Mouse (Mus musculus) embryonic facial prominence, embryonic 15.5 days (tissue): Measurements from ENCODE around the gene Heatr9. TPM values are rescaled to one million over a fixed set of nuclear protein-coding genes. Genes with fewer than 3 reads are reported as not detected.

Experiments
- ATAC-seq: fragments of 200-750 bp; cut with Nextera tagmentation; 2 replicates; pipeline ENCODE4 v1.8.0; 2017; ENCODE audit warnings: low read depth, moderate TSS enrichment; ENCODE audit not compliant: insufficient number of reproducible peaks, low FRiP score, low TSS enrichment
- H3K27ac ChIP-seq: fragments of 300-500 bp; sonication (generic); replicated peaks from 2 replicates; pipeline ENCODE4 v1.5.1; 2015; ENCODE audit warnings: mild to moderate bottlenecking, inconsistent platforms
- H3K27me3 ChIP-seq: fragments of 300-500 bp; sonication (generic); 2 replicates; pipeline ENCODE4 v1.6.1; 2015; ENCODE audit warnings: inconsistent platforms
- H3K36me3 ChIP-seq: fragments of 300-500 bp; sonication (generic); 2 replicates; pipeline ENCODE4 v1.6.1; 2015; ENCODE audit warnings: mild to moderate bottlenecking, inconsistent platforms
- H3K4me1 ChIP-seq: fragments of 300-500 bp; sonication (generic); 2 replicates; pipeline ENCODE4 v1.6.1; 2015; ENCODE audit warnings: inconsistent platforms
- H3K4me2 ChIP-seq: fragments of 300-500 bp; sonication (generic); replicated peaks from 2 replicates; pipeline ENCODE4 v1.6.1; 2015; ENCODE audit warnings: mild to moderate bottlenecking, inconsistent platforms
- H3K4me3 ChIP-seq: fragments of 300-500 bp; sonication (generic); replicated peaks from 2 replicates; pipeline ENCODE4 v1.5.1; 2015; ENCODE audit warnings: mild to moderate bottlenecking, inconsistent platforms
- H3K9ac ChIP-seq: fragments of 300-500 bp; sonication (generic); 2 replicates; pipeline ENCODE4 v1.6.1; 2015; ENCODE audit warnings: inconsistent platforms
- H3K9me3 ChIP-seq: fragments of 300-500 bp; sonication (generic); replicated peaks from 2 replicates; pipeline ENCODE4 v1.6.1; 2016; ENCODE audit warnings: inconsistent platforms
- WGBS: fragments of 180-500 bp; shearing (Covaris S2); methylation state at CpG from one replicate; pipeline ENCODE4 v1.1.7; 2015; 5-methylcytosine and 5-hydroxymethylcytosine counted together
- polyA plus RNA-seq: library from polyadenylated mRNA; unstranded; fragments of >200 nt; fragmentation: Nextera tagmentation; extraction: Ambion mirVana; gene quantifications from 2 replicates; pipeline ENCODE4 v1.2.1, GENCODE M21; 2015

Heatr9 gene
- polyA plus RNA-seq: not detected in 2 replicates

- Histone ChIP-seq H3K36me3 (no peaks in the 10 kb centered on the region), H3K4me2 (no peak within 1 kb of the TSS), H3K9ac (no peak within 1 kb of the TSS), H3K27ac (no peak within 1 kb of the TSS), H3K27me3 (no peaks in the 10 kb centered on the region), H3K4me1 (no peaks in the 10 kb centered on the region), H3K4me3 (no peak within 1 kb of the TSS), H3K9me3 (no peaks in the 10 kb centered on the region)
- ATAC-seq: no peak
- 87% methylated on average over 3 of the region's 3 CpGs for WGBS
These were observed at the start of gene Heatr9 for GRCm38 (mm10) chr11:83522075-83522474. Gene Heatr9, minus strand, starts transcription at chr11:83522175.

- Histone ChIP-seq H3K36me3 (no peaks in the 10 kb centered on the region), H3K9me3 (no peaks in the 10 kb centered on the region), H3K9ac (no peak overlapping the region), H3K4me2 (no peak overlapping the region), H3K27me3 (no peaks in the 10 kb centered on the region), H3K27ac (no peak overlapping the region), H3K4me3 (no peak overlapping the region), H3K4me1 (no peaks in the 10 kb centered on the region)
- 40% methylated on average over 2 of the region's 2 CpGs for WGBS
- ATAC-seq: no peak
These were observed 48.2 kb upstream of the Heatr9 start for GRCm38 (mm10) chr11:83570189-83570588.

GRCm38 (mm10) chr11:83569249-83569648 is 47.3 kb upstream of the Heatr9 start:
- no peak overlapping the region for H3K27ac ChIP-seq
- no peak overlapping the region for H3K9ac ChIP-seq
- no peaks in the 10 kb centered on the region for H3K4me1 ChIP-seq
- no peak for ATAC-seq
- H3K9me3 ChIP-seq: no peaks in the 10 kb centered on the region
- no peaks in the 10 kb centered on the region for H3K36me3 ChIP-seq
- H3K4me2 ChIP-seq: no peak overlapping the region
- no peak overlapping the region for H3K4me3 ChIP-seq
- H3K27me3 ChIP-seq: no peaks in the 10 kb centered on the region
- WGBS: 95% methylated on average over 7 of the region's 7 CpGs

- no peak for ATAC-seq
- Histone ChIP-seq H3K27ac (no peak overlapping the region), H3K4me1 (no peaks in the 10 kb centered on the region), H3K9me3 (no peaks in the 10 kb centered on the region), H3K36me3 (no peaks in the 10 kb centered on the region), H3K27me3 (no peaks in the 10 kb centered on the region), H3K4me2 (no peak overlapping the region), H3K9ac (no peak overlapping the region), H3K4me3 (no peak overlapping the region)
- WGBS: 86% methylated on average over 3 of the region's 3 CpGs
These were observed 46.8 kb upstream of the Heatr9 start for GRCm38 (mm10) chr11:83568786-83569185.

GRCm38 (mm10) chr11:83568061-83568460 is 46.1 kb upstream of the Heatr9 start:
- 74% methylated on average over 9 of the region's 9 CpGs for WGBS

GRCm38 (mm10) chr11:83567311-83567710 is 45.3 kb upstream of the Heatr9 start:
- Histone ChIP-seq H3K4me1 (no peaks in the 10 kb centered on the region), H3K27me3 (no peaks in the 10 kb centered on the region), H3K27ac (no peak overlapping the region), H3K9ac (no peak overlapping the region), H3K4me3 (no peak overlapping the region), H3K4me2 (no peak overlapping the region), H3K9me3 (no peaks in the 10 kb centered on the region), H3K36me3 (no peaks in the 10 kb centered on the region)
- no peak for ATAC-seq
- 71% methylated on average over 7 of the region's 7 CpGs for WGBS

More at GRCm38 (mm10) chr11:83568061-83568460, 46.1 kb upstream of the Heatr9 start:
- H3K27ac ChIP-seq: no peak overlapping the region
- H3K9me3 ChIP-seq: no peaks in the 10 kb centered on the region
- no peak overlapping the region for H3K4me2 ChIP-seq
- no peak overlapping the region for H3K4me3 ChIP-seq
- no peak overlapping the region for H3K9ac ChIP-seq
- ATAC-seq: no peak
- no peaks in the 10 kb centered on the region for H3K4me1 ChIP-seq
- no peaks in the 10 kb centered on the region for H3K27me3 ChIP-seq
- H3K36me3 ChIP-seq: no peaks in the 10 kb centered on the region

GRCm38 (mm10) chr11:83566617-83567016 is 44.6 kb upstream of the Heatr9 start:
- Histone ChIP-seq H3K4me2 (no peak overlapping the region), H3K9me3 (no peaks in the 10 kb centered on the region), H3K27ac (no peak overlapping the region), H3K4me1 (no peaks in the 10 kb centered on the region), H3K36me3 (no peaks in the 10 kb centered on the region), H3K9ac (no peak overlapping the region), H3K27me3 (no peaks in the 10 kb centered on the region), H3K4me3 (no peak overlapping the region)
- ATAC-seq: no peak

GRCm38 (mm10) chr11:83563754-83564153 is 41.8 kb upstream of the Heatr9 start:
- H3K4me3 ChIP-seq: no peak overlapping the region
- no peak overlapping the region for H3K27ac ChIP-seq
- no peak overlapping the region for H3K4me2 ChIP-seq
- no peaks in the 10 kb centered on the region for H3K27me3 ChIP-seq
- no peak for ATAC-seq
- no peaks in the 10 kb centered on the region for H3K4me1 ChIP-seq
- 67% methylated on average over 2 of the region's 2 CpGs for WGBS
- no peak overlapping the region for H3K9ac ChIP-seq
- H3K36me3 ChIP-seq: no peaks in the 10 kb centered on the region
- H3K9me3 ChIP-seq: no peaks in the 10 kb centered on the region

- Histone ChIP-seq H3K4me3 (no peak overlapping the region), H3K9ac (no peak overlapping the region), H3K27me3 (no peaks in the 10 kb centered on the region), H3K4me2 (no peak overlapping the region), H3K36me3 (no peaks in the 10 kb centered on the region), H3K9me3 (no peaks in the 10 kb centered on the region), H3K4me1 (no peaks in the 10 kb centered on the region), H3K27ac (no peak overlapping the region)
- ATAC-seq: no peak
- 66% methylated on average over 6 of the region's 6 CpGs for WGBS
These were observed 40.4 kb upstream of the Heatr9 start for GRCm38 (mm10) chr11:83562311-83562887.

GRCm38 (mm10) chr11:83560405-83560804 is 38.4 kb upstream of the Heatr9 start:
- H3K9ac ChIP-seq: no peak overlapping the region
- WGBS: 74% methylated on average over 6 of the region's 6 CpGs
- no peak for ATAC-seq
- H3K27me3 ChIP-seq: no peaks in the 10 kb centered on the region
- H3K9me3 ChIP-seq: no peaks in the 10 kb centered on the region
- H3K27ac ChIP-seq: no peak overlapping the region
- H3K4me3 ChIP-seq: no peak overlapping the region
- no peaks in the 10 kb centered on the region for H3K36me3 ChIP-seq
- H3K4me1 ChIP-seq: no peaks in the 10 kb centered on the region
- H3K4me2 ChIP-seq: no peak overlapping the region

GRCm38 (mm10) chr11:83557074-83557473 is 35.1 kb upstream of the Heatr9 start:
- H3K27ac ChIP-seq: no peak overlapping the region
- no peaks in the 10 kb centered on the region for H3K4me1 ChIP-seq
- no peak overlapping the region for H3K9ac ChIP-seq
- H3K27me3 ChIP-seq: no peaks in the 10 kb centered on the region
- H3K4me2 ChIP-seq: no peak overlapping the region
- H3K4me3 ChIP-seq: no peak overlapping the region
- H3K36me3 ChIP-seq: no peaks in the 10 kb centered on the region
- WGBS: 70% methylated on average over 10 of the region's 10 CpGs
- no peak for ATAC-seq
- H3K9me3 ChIP-seq: no peaks in the 10 kb centered on the region

- Histone ChIP-seq H3K4me3 (no peak overlapping the region), H3K36me3 (no peaks in the 10 kb centered on the region), H3K9ac (no peak overlapping the region), H3K4me2 (no peak overlapping the region), H3K27me3 (no peaks in the 10 kb centered on the region), H3K9me3 (no peaks in the 10 kb centered on the region), H3K4me1 (no peaks in the 10 kb centered on the region), H3K27ac (no peak overlapping the region)
- 23% methylated on average over 8 of the region's 8 CpGs for WGBS
- ATAC-seq: no peak; the same call in 1 of the 2 replicates
These were observed 34.3 kb upstream of the Heatr9 start for GRCm38 (mm10) chr11:83556085-83556781.
